Mouse (Mus musculus): ENCODE results near the gene Iqgap2. TPM values are rescaled to one million over a fixed set of nuclear protein-coding genes. Genes with fewer than 3 reads are reported as not detected.

Gene Iqgap2
- total and polyA plus RNA-seq, 3 experiments, result 0.27 to 0.32 TPM; not detected in 1

DNA sequence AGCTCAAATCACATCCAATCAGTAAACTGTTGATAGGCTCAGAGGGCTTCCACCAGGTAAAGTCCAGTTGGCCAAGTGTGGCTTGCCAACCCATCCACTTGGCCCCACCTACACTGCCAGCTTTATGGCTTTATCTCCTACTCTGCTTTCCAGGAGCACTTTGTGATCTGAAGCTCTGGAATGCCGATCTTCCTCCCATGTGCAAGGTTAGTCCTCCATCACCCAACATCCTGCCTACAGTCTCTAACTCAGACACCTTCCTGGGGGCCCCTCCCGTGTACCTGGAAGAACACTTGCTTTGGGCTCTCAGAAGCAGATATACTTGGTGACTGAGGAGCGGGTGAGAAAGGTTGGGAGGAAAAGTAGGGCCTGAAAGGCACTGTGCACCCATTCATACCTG lies 300.1 kb downstream of the Iqgap2 start:
- Histone ChIP-seq H3K36me3 (ENCODE audit: control insufficient read depth in 1 of 2, insufficient read depth in 2 of 2, low read length in 2 of 2) (no peaks in the 10 kb centered on the region), H3K27me3 (ENCODE audit: control insufficient read depth in 1 of 2, insufficient read depth in 2 of 2, low read length in 2 of 2) (peaks cover 0 to 6% of the 10 kb centered on the region in 2 experiments; a peak in 2 of 4 replicates), H3K4me1 (ENCODE audit: control insufficient read depth in 1 of 2, insufficient read depth in 2 of 2, low read length in 2 of 2) (peaks cover 0 to 2% of the 10 kb centered on the region in 2 experiments; a peak in 1 of 4 replicates), H3K9me3 (replicated peaks; ENCODE audit: insufficient read depth, low read length) (no peaks in the 10 kb centered on the region), H3K9ac (ENCODE audit: control insufficient read depth, low read depth, low read length, poor library complexity, severe bottlenecking) (no peak overlapping the region), H3K27ac (ENCODE audit: control insufficient read depth, low read depth, low read length) (no peak overlapping the region), H3K4me3 (ENCODE audit: control insufficient read depth in 1 of 2, insufficient read depth in 1 of 2, low read depth in 2 of 2, low read length in 2 of 2) (no peak overlapping the region), H3K79me2 (ENCODE audit: control insufficient read depth, insufficient read depth, low read length, poor library complexity) (no peaks in the 10 kb centered on the region)
- no peak for TF ChIP-seq CHD2 (IDR thresholded peaks at IDR 0.05; ENCODE audit: low read length)
- no peak for TF ChIP-seq GATA1 (IDR thresholded peaks at IDR 0.05; ENCODE audit: low read depth, low read length)
- TF ChIP-seq ETS1 (IDR thresholded peaks at IDR 0.05; ENCODE audit: low read depth, low read length), result no peak
- no peak for TF ChIP-seq POLR2AphosphoS5 (IDR thresholded peaks at IDR 0.05; ENCODE audit: borderline replicate concordance, low read depth, low read length)
- TF ChIP-seq UBTF (IDR thresholded peaks at IDR 0.05; ENCODE audit: borderline replicate concordance, insufficient read depth, low read depth, low read length), result no peak
- no peak for TF ChIP-seq ZC3H11A (IDR thresholded peaks at IDR 0.05; ENCODE audit: low read depth, low read length)
- no peak for TF ChIP-seq HCFC1 (IDR thresholded peaks at IDR 0.05; ENCODE audit: low read depth, low read length)
- TF ChIP-seq JUND (IDR thresholded peaks at IDR 0.05; ENCODE audit: low read depth, low read length), result no peak
- TF ChIP-seq BHLHE40 (IDR thresholded peaks at IDR 0.05; ENCODE audit: borderline replicate concordance, low read depth, low read length), result no peak
- DNase-seq (ENCODE audit: low read depth, low spot score), result no peak

DNA sequence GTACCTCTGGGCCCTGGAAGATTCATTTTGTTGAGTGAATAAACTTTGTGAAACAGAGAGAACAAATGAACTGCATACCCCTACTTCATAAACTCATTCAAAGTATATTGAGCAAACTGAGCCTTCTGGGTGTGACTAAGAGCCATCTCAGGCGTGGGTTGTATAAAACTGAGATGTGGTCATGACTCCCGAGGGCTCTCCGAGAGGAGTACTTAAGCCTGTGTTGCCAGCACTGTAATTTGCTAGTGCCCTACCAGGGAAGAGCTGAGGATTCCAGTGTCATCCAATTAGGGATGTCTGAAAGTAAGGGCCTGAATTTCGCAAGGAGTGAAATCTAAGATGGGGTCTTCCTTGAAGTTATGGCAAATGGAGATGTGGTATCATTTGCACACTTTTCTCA lies 304.1 kb downstream of the Iqgap2 start:
- Histone ChIP-seq H3K4me3 (ENCODE audit: control insufficient read depth in 1 of 2, insufficient read depth in 1 of 2, low read depth in 2 of 2, low read length in 2 of 2) (no peak overlapping the region), H3K27me3 (ENCODE audit: control insufficient read depth in 1 of 2, insufficient read depth in 2 of 2, low read length in 2 of 2) (peaks cover 0 to 9% of the 10 kb centered on the region in 2 experiments; a peak in 2 of 4 replicates), H3K9ac (ENCODE audit: control insufficient read depth, low read depth, low read length, poor library complexity, severe bottlenecking) (no peak overlapping the region), H3K4me1 (ENCODE audit: control insufficient read depth in 1 of 2, insufficient read depth in 2 of 2, low read length in 2 of 2) (no peaks in the 10 kb centered on the region), H3K36me3 (ENCODE audit: control insufficient read depth in 1 of 2, insufficient read depth in 2 of 2, low read length in 2 of 2) (no peaks in the 10 kb centered on the region), H3K79me2 (ENCODE audit: control insufficient read depth, insufficient read depth, low read length, poor library complexity) (no peaks in the 10 kb centered on the region), H3K9me3 (replicated peaks; ENCODE audit: insufficient read depth, low read length) (no peaks in the 10 kb centered on the region), H3K27ac (ENCODE audit: control insufficient read depth, low read depth, low read length) (no peak overlapping the region)
- DNase-seq (ENCODE audit: low read depth, low spot score), result no peak
- no peak for TF ChIP-seq JUND (IDR thresholded peaks at IDR 0.05; ENCODE audit: low read depth, low read length)
- no peak for TF ChIP-seq USF1 (IDR thresholded peaks at IDR 0.05; ENCODE audit: low read depth, low read length)
- TF ChIP-seq GATA1 (IDR thresholded peaks at IDR 0.05; ENCODE audit: low read depth, low read length), result no peak
- no peak for TF ChIP-seq RCOR1 (IDR thresholded peaks at IDR 0.05; ENCODE audit: low read depth, low read length)

DNA sequence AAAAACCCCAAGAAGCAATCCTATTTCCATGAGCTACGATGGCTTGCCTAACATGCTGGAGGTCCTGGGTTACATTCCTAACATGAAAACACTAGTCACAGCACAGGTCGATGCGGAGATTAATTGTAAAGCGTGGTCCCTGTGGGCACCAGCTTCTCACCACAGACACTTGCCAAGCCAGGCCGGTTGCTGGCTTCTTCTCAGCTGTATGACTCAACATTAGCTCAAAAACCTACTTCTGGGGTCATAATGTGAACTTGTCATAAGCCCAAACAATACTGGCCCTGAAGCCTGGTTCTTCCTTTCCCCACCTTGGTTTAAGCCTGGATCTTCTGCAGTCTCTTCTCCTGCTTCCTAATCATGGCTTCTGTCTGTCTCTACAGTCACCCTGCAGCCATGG lies 306.8 kb downstream of the Iqgap2 start:
- DNase-seq (ENCODE audit: low read depth, low spot score), result no peak
- no peak overlapping the region for H3K9ac ChIP-seq (ENCODE audit: control insufficient read depth, low read depth, low read length, poor library complexity, severe bottlenecking)
- no peaks in the 10 kb centered on the region for H3K9me3 ChIP-seq (replicated peaks; ENCODE audit: insufficient read depth, low read length)
- TF ChIP-seq TAL1 (IDR thresholded peaks at IDR 0.05; ENCODE audit: low read length) (no peak), POLR2AphosphoS5 (IDR thresholded peaks at IDR 0.05; ENCODE audit: borderline replicate concordance, low read depth, low read length) (no peak), UBTF (IDR thresholded peaks at IDR 0.05; ENCODE audit: borderline replicate concordance, insufficient read depth, low read depth, low read length) (no peak), RCOR1 (IDR thresholded peaks at IDR 0.05; ENCODE audit: low read depth, low read length) (no peak), E2F4 (IDR thresholded peaks at IDR 0.05; ENCODE audit: borderline replicate concordance, low read depth, low read length) (no peak), SMC3 (IDR thresholded peaks at IDR 0.05; ENCODE audit: low read depth, low read length) (no peak), ZKSCAN1 (IDR thresholded peaks at IDR 0.05; ENCODE audit: low read depth, low read length) (no peak), POLR2A (IDR thresholded peaks at IDR 0.05; ENCODE audit: control insufficient read depth in 1 of 2, insufficient read depth in 1 of 2, low read depth in 1 of 2, low read length in 2 of 2, poor library complexity in 1 of 2) (no peak), MAZ (IDR thresholded peaks at IDR 0.05; ENCODE audit: low read depth, low read length) (no peak), ZMIZ1 (IDR thresholded peaks at IDR 0.05; ENCODE audit: low read depth, low read length) (no peak), KAT2A (conservative IDR thresholded peaks at IDR 0.05; ENCODE audit: low read depth, low read length) (no peak), GATA1 (IDR thresholded peaks at IDR 0.05; ENCODE audit: low read depth, low read length) (no peak), TCF12 (IDR thresholded peaks at IDR 0.05; ENCODE audit: low read depth, low read length) (no peak), CTCF (IDR thresholded peaks at IDR 0.05 in 2 of 3, conservative IDR thresholded peaks at IDR 0.05 in 1 of 3; ENCODE audit: control insufficient read depth in 1 of 3, insufficient read depth in 1 of 3, low read depth in 2 of 3, low read length in 3 of 3, poor library complexity in 1 of 3, severe bottlenecking in 1 of 3) (no peak), ZNF384 (IDR thresholded peaks at IDR 0.05; ENCODE audit: low read depth, low read length) (no peak), JUND (IDR thresholded peaks at IDR 0.05; ENCODE audit: low read depth, low read length) (no peak), NRF1 (IDR thresholded peaks at IDR 0.05; ENCODE audit: insufficient read depth, low read depth, low read length, poor library complexity, severe bottlenecking) (no peak), ETS1 (IDR thresholded peaks at IDR 0.05; ENCODE audit: low read depth, low read length) (no peak)
- H3K4me3 ChIP-seq (ENCODE audit: control insufficient read depth in 1 of 2, insufficient read depth in 1 of 2, low read depth in 2 of 2, low read length in 2 of 2), result no peak overlapping the region
- no peaks in the 10 kb centered on the region for H3K36me3 ChIP-seq (ENCODE audit: control insufficient read depth in 1 of 2, insufficient read depth in 2 of 2, low read length in 2 of 2)
- H3K27me3 ChIP-seq (ENCODE audit: control insufficient read depth in 1 of 2, insufficient read depth in 2 of 2, low read length in 2 of 2), result peaks cover 0 to 9% of the 10 kb centered on the region in 2 experiments; a peak in 2 of 4 replicates
- no peak overlapping the region for H3K27ac ChIP-seq (ENCODE audit: control insufficient read depth, low read depth, low read length)
- no peaks in the 10 kb centered on the region for H3K4me1 ChIP-seq (ENCODE audit: control insufficient read depth in 1 of 2, insufficient read depth in 2 of 2, low read length in 2 of 2)
- H3K79me2 ChIP-seq (ENCODE audit: control insufficient read depth, insufficient read depth, low read length, poor library complexity), result no peaks in the 10 kb centered on the region
